Comparison of ENCODE assay signal across 21 mouse cellular contexts in the genomic region with DNA sequence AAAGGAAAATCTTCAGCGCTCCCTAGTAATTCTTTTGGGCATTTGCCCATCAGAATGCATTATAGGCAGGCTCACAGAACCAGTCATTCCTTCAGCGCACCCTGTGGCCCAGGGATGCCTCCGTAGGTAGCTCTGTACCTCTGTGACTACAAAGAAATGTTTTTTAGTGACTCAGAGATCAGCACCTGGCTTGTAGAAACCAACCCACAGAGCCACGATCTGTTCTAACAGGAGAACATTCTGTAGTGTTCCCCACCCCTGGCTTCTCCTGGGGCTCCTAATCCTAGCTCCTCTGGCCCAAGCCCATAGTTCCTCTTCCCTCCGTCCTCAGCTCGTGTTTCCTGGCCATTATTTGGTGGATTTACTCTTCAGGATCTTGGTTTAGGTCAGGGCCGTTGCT. TPM values are rescaled to one million over a fixed set of nuclear protein-coding genes. Genes with fewer than 3 reads are reported as not detected.
DNase-seq lines count a peak whose midpoint lies in the region; ATAC-seq and TF ChIP-seq lines count a peak whose summit lies in the region.
"Had no signal": no experiment of that assay in that cellular context is flagged by ENCODE, and none has a peak within 500 bp of the region (broad histone marks: within the 10 kb centered on the region; RNA-seq: fewer than 3 reads in every experiment).

No protein-coding gene starts in this region.

- H3K4me1 ChIP-seq in hindbrain, embryonic 16.5 days (ENCODE audit: control insufficient read depth, insufficient read depth, low read depth, low read length), result no peaks in the 10 kb centered on the region
- no peaks in the 10 kb centered on the region for H3K4me1 ChIP-seq in embryonic facial prominence, embryonic 10.5 days
- H3K4me1 ChIP-seq: forebrain, embryonic 13.5 days; intestine, embryonic 15.5 days; limb, embryonic 10.5 days had no signal

- no peak for DNase-seq in left cerebral cortex, adult 2 months (ENCODE audit: extremely low spot score in 1 of 2, low spot score in 2 of 2)
- no peak for DNase-seq in left cerebral cortex, postnatal 10 days (ENCODE audit: extremely low spot score in 1 of 2, low spot score in 2 of 2)
- peak; percentile 79 for DNase-seq in cerebellum, adult 11-12 months
- DNase-seq in cerebellum, adult 8-10 months, result peak; percentile 62
- no peak for DNase-seq in ovary, postnatal 10 days (ENCODE audit: low spot score)
- no peak for DNase-seq in embryonic facial prominence, embryonic 10.5 days (ENCODE audit: low spot score)
- no peak for DNase-seq in layer of hippocampus, adult 8-10 months (ENCODE audit: low spot score in 2 of 2)
- DNase-seq: adrenal gland, postnatal 25 days; gastrocnemius, postnatal 10 days; heart, postnatal 14 days; lung, adult 2 months; lung, postnatal 36 days; right cerebral cortex, postnatal 25 days; thymus, postnatal 4 days had no signal

- no peak for TF ChIP-seq CTCF in left cerebral cortex, adult 2 months (IDR thresholded peaks at IDR 0.05)

- no peak overlapping the region for H3K4me3 ChIP-seq in left cerebral cortex, adult 2 months
- H3K4me3 ChIP-seq in hindbrain, embryonic 16.5 days (ENCODE audit: low read length), result no peak overlapping the region
- no peak overlapping the region for H3K4me3 ChIP-seq in embryonic facial prominence, embryonic 10.5 days
- H3K4me3 ChIP-seq: forebrain, embryonic 13.5 days; intestine, embryonic 15.5 days; kidney, embryonic 15.5 days; limb, embryonic 10.5 days had no signal

- WGBS in hindbrain, embryonic 16.5 days, result 73% methylated on average over 7 of the region's 7 CpGs
- WGBS in embryonic facial prominence, embryonic 10.5 days, result 82% methylated on average over 7 of the region's 7 CpGs

- H3K9me3 ChIP-seq in hindbrain, embryonic 16.5 days (ENCODE audit: control insufficient read depth, low read length), result no peaks in the 10 kb centered on the region
- H3K9me3 ChIP-seq in embryonic facial prominence, embryonic 10.5 days, result no peaks in the 10 kb centered on the region
- H3K9me3 ChIP-seq: forebrain, embryonic 13.5 days; intestine, embryonic 15.5 days; kidney, embryonic 15.5 days; limb, embryonic 10.5 days had no signal

- no peak overlapping the region for H3K4me2 ChIP-seq in hindbrain, embryonic 16.5 days (ENCODE audit: low read length)
- H3K4me2 ChIP-seq: forebrain, embryonic 13.5 days; intestine, embryonic 15.5 days; kidney, embryonic 15.5 days; liver, embryonic 11.5 days had no signal

- no peak overlapping the region for H3K9ac ChIP-seq in hindbrain, embryonic 16.5 days (ENCODE audit: low read depth, low read length)
- H3K9ac ChIP-seq: forebrain, embryonic 13.5 days; intestine, embryonic 15.5 days; kidney, embryonic 15.5 days had no signal

- ATAC-seq in hindbrain, embryonic 16.5 days, result no peak
- ATAC-seq: forebrain, embryonic 13.5 days; intestine, embryonic 15.5 days had no signal

- intact Hi-C loops in left cerebral cortex, adult 2 months (cut with DNase I), result no loop called here
- intact Hi-C loops in left cerebral cortex, postnatal 10 days (cut with DNase I), result no loop called here

- peak overlapping the region; percentile 76 for H3K27ac ChIP-seq in left cerebral cortex, adult 2 months
- 0 out of 2 replicates have a peak overlapping the region, but pooled peaks have one; percentile 20 for H3K27ac ChIP-seq in hindbrain, embryonic 16.5 days (ENCODE audit: low read depth, low read length)
- no peak overlapping the region for H3K27ac ChIP-seq in embryonic facial prominence, embryonic 10.5 days (replicated peaks)
- H3K27ac ChIP-seq: forebrain, embryonic 13.5 days; intestine, embryonic 15.5 days; kidney, embryonic 15.5 days; limb, embryonic 10.5 days had no signal

- H3K27me3 ChIP-seq in hindbrain, embryonic 16.5 days (replicated peaks; ENCODE audit: control insufficient read depth, insufficient read depth, low read length), result no peaks in the 10 kb centered on the region
- no peaks in the 10 kb centered on the region for H3K27me3 ChIP-seq in embryonic facial prominence, embryonic 10.5 days (replicated peaks; ENCODE audit: low read depth, poor library complexity, severe bottlenecking)
- H3K27me3 ChIP-seq: forebrain, embryonic 13.5 days; intestine, embryonic 15.5 days; kidney, embryonic 15.5 days had no signal

- H3K36me3 ChIP-seq in hindbrain, embryonic 16.5 days (ENCODE audit: control insufficient read depth, insufficient read depth, low read length), result no peaks in the 10 kb centered on the region
- no peaks in the 10 kb centered on the region for H3K36me3 ChIP-seq in embryonic facial prominence, embryonic 10.5 days (replicated peaks)
- H3K36me3 ChIP-seq: intestine, embryonic 15.5 days; kidney, embryonic 15.5 days; limb, embryonic 10.5 days had no signal

RNA-seq across cellular contexts. Expression of a gene that starts 50.8 kb away (rescaled TPM):
- total RNA-seq in left cerebral cortex, adult 2 months (2021), result 1 to 10 TPM; 3.2 to 4.0 TPM
- 1 to 10 TPM; 2.8 to 3.1 TPM for total RNA-seq in left cerebral cortex, postnatal 10 days (2021)
- 0.19 and 0.29 TPM in 2 replicates for polyA plus RNA-seq in hindbrain, embryonic 16.5 days (2015; fragmentation: Nextera tagmentation; extraction: Ambion mirVana)
- polyA plus RNA-seq in embryonic facial prominence, embryonic 10.5 days (2016; fragmentation: Nextera tagmentation; extraction: Ambion mirVana), result not detected in 2 replicates
- total RNA-seq in layer of hippocampus, adult 8-10 months (2022), result 1 to 10 TPM; 2.1 to 5.2 (median 3.1) TPM
- total RNA-seq: adrenal gland, postnatal 25 days; gastrocnemius, postnatal 10 days; heart, postnatal 14 days had no signal
- polyA plus RNA-seq: intestine, embryonic 15.5 days; kidney, embryonic 15.5 days; large intestine, adult 2 months; limb, embryonic 10.5 days; liver, embryonic 11.5 days; lung, adult 2 months had no signal

Comparison
In these comparisons a context has a peak if more than half of its experiments do, and no peak if none do; other contexts are left out.
1. DNase-seq: peak in cerebellum, adult 11-12 months (single experiment) and cerebellum, adult 8-10 months (single experiment); none in left cerebral cortex, adult 2 months (0 of 2), left cerebral cortex, postnatal 10 days (0 of 2), ovary, postnatal 10 days (single experiment), embryonic facial prominence, embryonic 10.5 days (single experiment) and layer of hippocampus, adult 8-10 months (0 of 2).